Mouse (Mus musculus): ENCODE results near the gene Zfp618. TPM values are rescaled to one million over a fixed set of nuclear protein-coding genes. Genes with fewer than 3 reads are reported as not detected.
A peak's percentile ranks its signal among the peaks of the same experiment; 100 is the strongest.

Gene Zfp618
- polyA plus RNA-seq, 1 experiment from 2014 or later = 9.2 TPM

DNA sequence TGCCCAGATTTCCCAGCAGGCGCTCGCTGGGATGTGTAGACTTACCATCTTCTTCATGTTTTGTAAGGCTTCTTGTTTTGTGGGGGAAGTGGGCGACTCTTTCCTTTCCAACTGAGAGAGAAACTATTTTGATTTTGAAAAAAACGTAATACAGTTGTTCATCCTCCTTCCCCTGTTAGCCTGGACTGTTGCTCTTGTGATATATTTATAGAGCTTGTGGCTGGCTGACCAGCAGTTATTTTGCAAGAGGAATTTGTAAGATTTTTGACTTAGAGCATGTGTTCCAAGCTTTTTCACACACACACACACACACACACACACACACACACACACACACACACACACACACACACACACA is 84.9 kb downstream of the Zfp618 start:
- Histone ChIP-seq H3K4me2 (ENCODE audit: low read depth, low read length) (no peak overlapping the region), H3K9me3 (replicated peaks; ENCODE audit: control insufficient read depth, low read length) (no peaks in the 10 kb centered on the region), H3K4me3 (ENCODE audit: low read depth, low read length) (no peak overlapping the region), H3K27ac (ENCODE audit: low read length) (no peak overlapping the region), H3K27me3 (ENCODE audit: control insufficient read depth, insufficient read depth, low read depth, low read length) (no peaks in the 10 kb centered on the region), H3K4me1 (ENCODE audit: control insufficient read depth, low read depth, low read length) (no peaks in the 10 kb centered on the region; the same call in none of the 2 replicates), H3K36me3 (ENCODE audit: control insufficient read depth, insufficient read depth) (no peaks in the 10 kb centered on the region), H3K9ac (ENCODE audit: low read depth, low read length) (no peak overlapping the region)
- no peak for ATAC-seq (ENCODE audit: low read depth)
- 27% methylated on average over 4 of the region's 4 CpGs for WGBS (ENCODE audit: insufficient replicate concordance)

DNA sequence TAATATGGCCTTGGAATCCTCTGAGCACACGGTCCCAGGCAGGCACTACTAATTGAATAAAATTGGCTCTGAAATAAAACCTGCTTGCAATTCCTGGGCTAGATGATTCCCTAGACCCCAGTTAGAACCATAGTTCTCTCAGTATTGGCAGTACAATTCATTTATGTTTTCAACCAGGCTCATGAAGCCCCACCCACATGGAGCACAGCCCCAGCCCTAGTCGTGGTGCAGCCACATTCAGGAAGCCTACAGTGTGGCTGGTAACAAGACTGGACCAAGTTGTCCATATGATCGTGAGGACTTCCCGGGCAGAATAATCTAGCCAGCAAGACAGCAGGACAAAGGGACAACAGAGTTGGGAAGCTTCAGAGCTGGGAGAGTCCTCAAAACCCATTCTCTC is 85.6 kb downstream of the Zfp618 start:
- no peaks in the 10 kb centered on the region; the same call in none of the 2 replicates for H3K4me1 ChIP-seq (ENCODE audit: control insufficient read depth, low read depth, low read length)
- no peaks in the 10 kb centered on the region for H3K27me3 ChIP-seq (ENCODE audit: control insufficient read depth, insufficient read depth, low read depth, low read length)
- H3K4me2 ChIP-seq (ENCODE audit: low read depth, low read length) = no peak overlapping the region
- ATAC-seq (ENCODE audit: low read depth) = no peak
- no peak overlapping the region for H3K4me3 ChIP-seq (ENCODE audit: low read depth, low read length)
- no peaks in the 10 kb centered on the region for H3K9me3 ChIP-seq (replicated peaks; ENCODE audit: control insufficient read depth, low read length)
- no peaks in the 10 kb centered on the region for H3K36me3 ChIP-seq (ENCODE audit: control insufficient read depth, insufficient read depth)
- 42% methylated on average over 4 of the region's 4 CpGs for WGBS (ENCODE audit: insufficient replicate concordance)
- H3K27ac ChIP-seq (ENCODE audit: low read length) = no peak overlapping the region
- no peak overlapping the region for H3K9ac ChIP-seq (ENCODE audit: low read depth, low read length)

DNA sequence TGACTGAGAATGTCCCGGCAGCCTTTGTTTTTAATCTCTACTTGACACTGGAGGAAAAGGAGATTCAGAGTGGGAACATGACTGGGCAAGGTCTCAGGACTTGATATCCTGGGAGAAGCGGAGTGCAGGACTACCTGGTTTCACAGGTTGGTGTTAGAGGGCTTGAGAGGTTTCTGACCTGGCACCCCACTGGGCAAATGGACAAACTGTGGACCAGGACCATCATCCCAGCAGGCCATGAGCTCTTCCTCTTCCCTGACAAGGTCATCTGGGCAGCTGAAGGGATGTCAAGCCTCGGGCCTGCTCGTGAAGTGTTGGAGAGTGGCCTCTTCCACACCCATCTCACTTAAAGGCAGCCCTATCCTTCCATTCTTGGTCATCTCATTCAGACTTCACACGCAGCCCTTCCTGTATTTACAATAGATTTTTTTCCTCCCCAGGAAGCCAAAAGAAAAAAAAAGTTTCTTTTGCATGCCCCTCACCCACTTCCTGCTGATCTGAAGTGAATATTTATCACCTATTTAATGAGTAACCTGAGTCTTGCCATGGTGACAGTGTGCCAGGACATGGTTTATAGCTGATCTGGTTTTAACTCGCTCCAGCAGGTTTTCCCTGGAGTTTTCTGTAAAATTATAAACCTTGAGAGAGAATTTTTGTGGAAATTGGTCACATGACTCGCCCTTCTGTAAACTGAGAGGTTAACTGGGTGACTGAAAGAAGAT is 86.7 kb downstream of the Zfp618 start:
- no peak overlapping the region for H3K4me2 ChIP-seq (ENCODE audit: low read depth, low read length)
- no peak overlapping the region for H3K4me3 ChIP-seq (ENCODE audit: low read depth, low read length)
- WGBS (ENCODE audit: insufficient replicate concordance) = 29% methylated on average over 7 of the region's 7 CpGs
- H3K4me1 ChIP-seq (ENCODE audit: control insufficient read depth, low read depth, low read length) = no peaks in the 10 kb centered on the region; the same call in none of the 2 replicates
- H3K9ac ChIP-seq (ENCODE audit: low read depth, low read length) = no peak overlapping the region
- H3K9me3 ChIP-seq (replicated peaks; ENCODE audit: control insufficient read depth, low read length) = no peaks in the 10 kb centered on the region
- ATAC-seq (ENCODE audit: low read depth) = peak; percentile 45; the same call in 1 of the 2 replicates
- no peaks in the 10 kb centered on the region for H3K27me3 ChIP-seq (ENCODE audit: control insufficient read depth, insufficient read depth, low read depth, low read length)
- H3K27ac ChIP-seq (ENCODE audit: low read length) = no peak overlapping the region
- no peaks in the 10 kb centered on the region for H3K36me3 ChIP-seq (ENCODE audit: control insufficient read depth, insufficient read depth)

DNA sequence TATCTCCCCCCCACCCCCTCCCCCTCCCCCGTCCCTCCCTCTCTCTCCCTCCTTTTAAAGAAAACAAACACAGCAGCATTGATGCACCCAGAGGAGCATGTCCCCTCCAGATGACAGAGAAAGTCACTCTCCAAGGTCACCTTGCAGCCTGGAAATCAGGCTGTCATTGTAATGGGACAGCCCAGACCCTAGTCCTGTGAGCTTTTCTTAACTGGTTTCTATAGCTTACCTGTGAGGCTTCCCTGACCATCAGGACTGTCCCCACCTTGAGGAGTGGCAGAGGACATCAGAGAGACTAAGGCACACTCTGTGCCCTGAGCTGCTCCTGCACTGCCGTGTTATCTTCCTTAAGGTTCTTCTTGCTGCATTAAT is 87.3 kb downstream of the Zfp618 start:
- H3K36me3 ChIP-seq (ENCODE audit: control insufficient read depth, insufficient read depth) = no peaks in the 10 kb centered on the region
- H3K27ac ChIP-seq (ENCODE audit: low read length) = no peak overlapping the region
- H3K9ac ChIP-seq (ENCODE audit: low read depth, low read length) = no peak overlapping the region
- no peak for ATAC-seq (ENCODE audit: low read depth)
- H3K4me1 ChIP-seq (ENCODE audit: control insufficient read depth, low read depth, low read length) = no peaks in the 10 kb centered on the region; the same call in none of the 2 replicates
- 32% methylated on average over 2 of the region's 2 CpGs for WGBS (ENCODE audit: insufficient replicate concordance)
- no peak overlapping the region for H3K4me3 ChIP-seq (ENCODE audit: low read depth, low read length)
- no peak overlapping the region for H3K4me2 ChIP-seq (ENCODE audit: low read depth, low read length)
- H3K27me3 ChIP-seq (ENCODE audit: control insufficient read depth, insufficient read depth, low read depth, low read length) = no peaks in the 10 kb centered on the region
- H3K9me3 ChIP-seq (replicated peaks; ENCODE audit: control insufficient read depth, low read length) = no peaks in the 10 kb centered on the region

DNA sequence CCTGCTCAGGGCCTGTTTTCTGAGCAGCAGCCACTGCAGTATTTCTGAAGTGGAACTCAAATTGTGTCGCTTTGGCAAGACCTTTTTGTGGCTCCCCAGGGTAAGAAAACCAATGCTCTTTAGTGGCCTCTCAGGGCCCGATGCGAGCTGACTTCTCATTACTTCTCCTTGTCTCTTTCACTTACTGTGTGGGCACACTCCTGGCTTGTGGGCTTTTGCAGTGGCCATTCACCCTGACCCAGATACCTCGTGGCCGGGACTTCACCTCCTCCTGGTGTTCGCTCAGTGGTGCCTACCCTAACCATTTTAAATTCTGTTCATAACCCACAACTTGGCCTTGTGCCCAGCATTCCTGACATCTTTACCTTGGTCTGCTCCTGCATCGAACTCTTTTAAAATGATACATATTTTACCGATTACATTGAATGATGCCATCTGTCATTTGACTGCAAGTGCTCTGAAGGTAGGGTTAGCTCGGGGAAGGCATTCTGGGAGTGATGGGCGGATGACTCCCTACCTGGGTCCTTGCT is 89.9 kb downstream of the Zfp618 start:
- 68% methylated on average over 10 of the region's 10 CpGs for WGBS (ENCODE audit: insufficient replicate concordance)
- Histone ChIP-seq H3K9me3 (replicated peaks; ENCODE audit: control insufficient read depth, low read length) (no peaks in the 10 kb centered on the region), H3K4me2 (ENCODE audit: low read depth, low read length) (no peak overlapping the region), H3K27ac (ENCODE audit: low read length) (no peak overlapping the region), H3K4me1 (ENCODE audit: control insufficient read depth, low read depth, low read length) (no peaks in the 10 kb centered on the region; the same call in 1 of the 2 replicates), H3K36me3 (ENCODE audit: control insufficient read depth, insufficient read depth) (no peaks in the 10 kb centered on the region), H3K9ac (ENCODE audit: low read depth, low read length) (no peak overlapping the region), H3K4me3 (ENCODE audit: low read depth, low read length) (no peak overlapping the region), H3K27me3 (ENCODE audit: control insufficient read depth, insufficient read depth, low read depth, low read length) (no peaks in the 10 kb centered on the region)
- no peak for ATAC-seq (ENCODE audit: low read depth)

DNA sequence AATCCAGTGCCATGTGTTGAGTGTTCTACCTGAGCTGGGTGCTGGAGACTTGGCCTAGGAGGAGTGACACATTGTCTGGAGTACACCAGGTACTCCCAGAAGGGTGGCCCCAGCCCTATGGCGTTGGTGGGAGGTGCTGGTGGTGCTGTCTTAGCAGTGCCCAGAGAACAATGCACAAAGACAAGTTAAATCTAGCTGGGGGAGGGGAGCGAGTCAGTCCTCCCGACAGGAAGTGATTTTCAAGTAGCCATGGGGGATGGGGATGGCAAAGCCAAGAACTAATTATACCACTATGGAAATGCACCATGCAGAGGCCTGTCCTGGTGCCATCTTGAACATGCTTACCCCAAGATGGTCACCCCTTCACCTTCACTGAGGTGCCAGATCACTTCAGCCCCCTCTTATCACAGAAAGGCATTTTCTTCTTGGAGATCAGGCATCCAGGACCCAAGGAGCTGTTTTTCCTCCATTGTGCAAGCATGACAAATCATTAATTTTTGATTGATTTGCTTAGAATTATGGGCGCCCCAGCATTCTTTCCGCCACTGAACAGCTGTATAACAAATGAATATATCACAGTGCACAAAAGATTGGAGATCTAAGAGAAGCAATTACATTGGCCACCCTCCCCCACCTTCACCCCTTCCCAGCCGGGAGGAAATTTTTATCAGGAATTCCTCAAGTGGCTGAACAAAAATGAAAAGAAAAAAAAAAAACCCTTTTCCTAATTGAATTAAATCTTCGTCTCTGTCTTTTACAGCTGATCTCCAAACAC is 91.5 kb downstream of the Zfp618 start:
- H3K27ac ChIP-seq (ENCODE audit: low read length) = no peak overlapping the region

DNA sequence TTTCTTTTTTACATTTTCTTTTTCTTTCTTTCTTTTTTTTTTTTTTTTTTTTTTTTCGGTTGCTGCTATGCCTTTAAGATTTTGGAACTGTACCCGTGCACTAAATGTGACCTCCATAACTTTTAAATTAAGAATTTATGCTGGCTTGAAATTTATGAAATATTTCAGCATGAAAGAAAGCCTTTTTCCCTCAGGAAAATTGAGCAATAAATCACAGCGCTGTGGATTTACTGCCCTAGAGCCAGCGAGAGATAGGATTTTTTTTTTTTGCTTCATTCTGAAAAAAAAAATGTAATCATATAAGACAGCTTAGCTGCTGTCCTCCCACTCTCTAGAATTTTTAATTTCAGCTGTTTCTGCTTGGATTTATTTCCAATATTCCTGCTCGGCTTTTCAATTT is 92.2 kb downstream of the Zfp618 start:
- H3K36me3 ChIP-seq (ENCODE audit: control insufficient read depth, insufficient read depth) = no peaks in the 10 kb centered on the region
- H3K27ac ChIP-seq (ENCODE audit: low read length) = no peak overlapping the region
- no peak overlapping the region for H3K4me3 ChIP-seq (ENCODE audit: low read depth, low read length)
- no peaks in the 10 kb centered on the region for H3K9me3 ChIP-seq (replicated peaks; ENCODE audit: control insufficient read depth, low read length)
- H3K4me1 ChIP-seq (ENCODE audit: control insufficient read depth, low read depth, low read length) = no peaks in the 10 kb centered on the region; the same call in 1 of the 2 replicates
- H3K9ac ChIP-seq (ENCODE audit: low read depth, low read length) = no peak overlapping the region
- ATAC-seq (ENCODE audit: low read depth) = no peak
- H3K27me3 ChIP-seq (ENCODE audit: control insufficient read depth, insufficient read depth, low read depth, low read length) = no peaks in the 10 kb centered on the region
- H3K4me2 ChIP-seq (ENCODE audit: low read depth, low read length) = no peak overlapping the region
- WGBS (ENCODE audit: insufficient replicate concordance) = 57% methylated on average over 5 of the region's 5 CpGs

More for the DNA sequence above, 91.5 kb downstream of the Zfp618 start:
- no peak for ATAC-seq (ENCODE audit: low read depth)
- Histone ChIP-seq H3K36me3 (ENCODE audit: control insufficient read depth, insufficient read depth) (no peaks in the 10 kb centered on the region), H3K4me1 (ENCODE audit: control insufficient read depth, low read depth, low read length) (no peaks in the 10 kb centered on the region; the same call in 1 of the 2 replicates), H3K27me3 (ENCODE audit: control insufficient read depth, insufficient read depth, low read depth, low read length) (no peaks in the 10 kb centered on the region), H3K9ac (ENCODE audit: low read depth, low read length) (no peak overlapping the region), H3K9me3 (replicated peaks; ENCODE audit: control insufficient read depth, low read length) (no peaks in the 10 kb centered on the region), H3K4me3 (ENCODE audit: low read depth, low read length) (no peak overlapping the region), H3K4me2 (ENCODE audit: low read depth, low read length) (no peak overlapping the region)
- WGBS (ENCODE audit: insufficient replicate concordance) = 38% methylated on average over 7 of the region's 7 CpGs

DNA sequence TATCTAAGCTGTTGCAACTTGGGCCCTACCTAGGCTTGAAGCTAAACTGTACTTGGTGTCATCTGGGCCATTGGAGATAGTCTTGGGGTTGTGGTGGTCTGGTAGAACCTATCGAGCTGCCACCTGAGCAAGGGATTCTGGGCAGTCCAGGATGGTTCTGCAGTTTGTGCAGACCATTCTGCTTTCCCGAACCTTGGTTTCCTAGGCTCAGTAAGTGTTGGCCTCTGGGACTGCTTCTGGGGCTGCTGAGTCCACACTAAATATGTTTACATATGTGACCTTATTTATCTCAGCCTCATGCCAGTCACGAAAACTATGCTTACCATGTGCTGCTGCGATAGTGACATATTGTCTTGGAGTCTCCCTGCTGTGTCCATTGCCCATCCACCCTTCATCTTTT is 93.3 kb downstream of the Zfp618 start:
- Histone ChIP-seq H3K4me3 (ENCODE audit: low read depth, low read length) (no peak overlapping the region), H3K36me3 (ENCODE audit: control insufficient read depth, insufficient read depth) (no peaks in the 10 kb centered on the region), H3K27me3 (ENCODE audit: control insufficient read depth, insufficient read depth, low read depth, low read length) (no peaks in the 10 kb centered on the region), H3K4me1 (ENCODE audit: control insufficient read depth, low read depth, low read length) (no peaks in the 10 kb centered on the region), H3K9me3 (replicated peaks; ENCODE audit: control insufficient read depth, low read length) (no peaks in the 10 kb centered on the region), H3K4me2 (ENCODE audit: low read depth, low read length) (no peak overlapping the region), H3K27ac (ENCODE audit: low read length) (no peak overlapping the region), H3K9ac (ENCODE audit: low read depth, low read length) (no peak overlapping the region)
- ATAC-seq (ENCODE audit: low read depth) = no peak
- WGBS (ENCODE audit: insufficient replicate concordance) = 62% methylated on average over 4 of the region's 4 CpGs

DNA sequence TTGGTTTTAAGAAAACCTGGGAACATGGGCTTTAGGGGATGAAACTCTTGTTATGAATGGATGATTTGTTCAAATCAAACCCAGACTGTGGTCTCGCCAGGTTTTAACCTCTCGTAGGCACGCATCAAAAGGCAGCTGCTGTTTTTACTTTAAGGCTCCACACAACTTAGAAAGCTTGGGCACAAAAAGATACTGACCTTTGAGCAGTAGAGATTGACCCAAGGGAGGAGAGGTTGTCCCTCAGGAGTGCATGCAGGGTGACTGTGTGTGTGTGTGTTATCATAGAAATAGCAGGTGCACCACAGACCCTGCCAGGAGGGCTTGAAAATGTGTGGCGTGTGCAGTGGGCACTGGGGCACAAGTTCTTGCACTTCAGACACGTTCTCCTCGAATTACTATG is 95.0 kb downstream of the Zfp618 start:
- H3K9ac ChIP-seq (ENCODE audit: low read depth, low read length) = no peak overlapping the region
- no peak overlapping the region for H3K4me2 ChIP-seq (ENCODE audit: low read depth, low read length)
- 62% methylated on average over 6 of the region's 6 CpGs for WGBS (ENCODE audit: insufficient replicate concordance)
- H3K36me3 ChIP-seq (ENCODE audit: control insufficient read depth, insufficient read depth) = no peaks in the 10 kb centered on the region
- no peak for ATAC-seq (ENCODE audit: low read depth)
- H3K4me1 ChIP-seq (ENCODE audit: control insufficient read depth, low read depth, low read length) = no peaks in the 10 kb centered on the region
- no peak overlapping the region for H3K4me3 ChIP-seq (ENCODE audit: low read depth, low read length)
- H3K27ac ChIP-seq (ENCODE audit: low read length) = no peak overlapping the region
- H3K27me3 ChIP-seq (ENCODE audit: control insufficient read depth, insufficient read depth, low read depth, low read length) = no peaks in the 10 kb centered on the region
- no peaks in the 10 kb centered on the region for H3K9me3 ChIP-seq (replicated peaks; ENCODE audit: control insufficient read depth, low read length)
